Mouse (Mus musculus): ENCODE results near the gene Olfr1324. TPM values are rescaled to one million over a fixed set of nuclear protein-coding genes. Genes with fewer than 3 reads are reported as not detected.

Gene Olfr1324
- not detected for polyA plus RNA-seq (2017; shearing (Covaris generic))

DNA sequence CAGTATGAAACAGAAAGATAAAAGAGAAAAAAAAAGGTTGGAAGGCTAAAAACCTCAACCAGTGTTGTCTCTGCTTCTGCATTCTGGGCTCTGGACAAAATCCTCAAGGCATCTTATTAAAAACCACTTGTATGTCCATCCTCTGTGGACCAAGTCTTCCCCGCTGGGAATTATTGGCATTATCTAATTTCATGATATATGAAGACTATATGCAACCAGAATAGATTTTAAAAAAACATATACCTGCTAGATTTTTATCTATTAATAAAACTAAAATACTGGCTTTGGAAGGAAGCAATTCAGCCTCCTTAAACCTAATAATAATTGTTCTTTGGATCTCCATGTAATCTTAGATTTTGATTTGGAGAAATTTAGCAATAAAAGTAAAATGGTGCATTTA lies at the start of gene Olfr1324:
Gene Olfr1324, minus strand, starts transcription at position 101 of the 400 bp plus-strand sequence.

Data from CD4-positive, CD25-positive, alpha-beta regulatory T cell, adult 9 weeks (primary cell).